Mouse (Mus musculus): ENCODE measurements around the gene Itpr1.

Itpr1 gene

GRCm38 (mm10) chr6:108212881-108213295 is at the start of gene Itpr1:
Gene Itpr1, plus strand, starts transcription at chr6:108213096.
- DNase-seq (ENCODE audit: low spot score), result peak; percentile 92

DNA sequence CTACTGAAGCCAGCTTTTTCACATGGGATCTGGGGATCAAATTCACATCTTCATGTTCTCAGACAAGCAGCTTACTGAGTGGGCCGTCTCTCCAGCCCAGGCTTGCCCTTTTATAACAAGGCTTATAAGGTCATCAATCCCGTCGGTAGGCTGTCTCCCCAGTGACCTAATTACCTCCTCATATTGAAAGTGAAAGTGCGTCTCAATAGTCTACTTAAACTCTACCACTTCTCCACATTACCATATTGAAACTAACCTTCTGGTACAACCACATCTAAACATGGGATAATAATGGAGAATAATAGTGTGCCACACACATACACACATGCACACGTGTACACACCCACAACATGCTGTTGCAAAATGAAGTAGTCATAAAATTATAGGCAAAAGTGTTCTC is 48.0 kb upstream of the Itpr1 start:
- no peak for DNase-seq (ENCODE audit: low spot score)

GRCm38 (mm10) chr6:108165598-108165997 is 47.3 kb upstream of the Itpr1 start:
- DNase-seq (ENCODE audit: low spot score), result no peak

- DNase-seq (ENCODE audit: low spot score), result no peak
Observed at GRCm38 (mm10) chr6:108167946-108168680, 44.8 kb upstream of the Itpr1 start.

- no peak for DNase-seq (ENCODE audit: low spot score)
Observed at GRCm38 (mm10) chr6:108168723-108169122, 44.2 kb upstream of the Itpr1 start.

- DNase-seq (ENCODE audit: low spot score), result no peak
Observed at GRCm38 (mm10) chr6:108169466-108169865, 43.4 kb upstream of the Itpr1 start.

- no peak for DNase-seq (ENCODE audit: low spot score)
Observed at GRCm38 (mm10) chr6:108172219-108172618, 40.7 kb upstream of the Itpr1 start.

DNA sequence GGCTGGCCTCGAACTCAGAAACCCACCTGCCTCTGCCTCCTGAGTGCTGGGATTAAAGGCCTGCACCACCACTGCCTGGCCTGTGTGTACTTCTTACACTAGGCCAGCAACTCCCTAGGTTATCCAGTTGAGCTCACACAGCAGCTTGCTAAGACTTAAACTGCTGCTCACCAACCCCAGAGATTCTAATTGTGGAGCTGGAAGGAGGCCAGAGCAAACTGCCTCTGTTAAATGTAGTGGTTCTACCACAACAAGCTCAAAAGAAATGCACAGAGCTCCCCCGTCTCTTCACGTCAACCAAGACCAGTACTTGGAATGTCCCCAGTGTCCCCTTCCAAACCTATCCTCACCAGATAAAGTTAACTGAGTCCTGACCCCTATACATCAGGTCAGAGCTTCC is 38.7 kb upstream of the Itpr1 start:
- no peak for DNase-seq (ENCODE audit: low spot score)

DNA sequence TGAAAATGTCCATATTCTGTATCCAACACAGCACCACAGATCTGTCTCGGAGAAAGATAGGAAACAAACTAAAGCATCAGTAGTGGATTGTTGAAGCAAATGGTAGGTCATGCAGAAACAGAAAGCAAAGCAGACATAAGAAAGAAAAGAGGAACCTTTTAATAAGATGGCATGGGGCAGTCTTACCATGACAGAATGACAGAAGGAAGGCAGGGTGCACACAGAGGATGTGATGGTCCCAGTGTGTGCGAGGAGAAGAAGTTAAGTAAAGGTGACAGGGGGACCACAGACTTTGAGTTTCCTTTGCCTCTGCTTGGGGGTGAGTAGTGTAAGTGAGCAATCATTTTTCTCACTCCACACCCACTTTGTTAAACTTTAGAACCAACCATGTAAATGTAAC is 33.8 kb upstream of the Itpr1 start:
- no peak for DNase-seq (ENCODE audit: low spot score)

- DNase-seq (ENCODE audit: low spot score), result peak; percentile 89
Observed at GRCm38 (mm10) chr6:108184847-108185684, 27.8 kb upstream of the Itpr1 start, which contains the start of gene Sumf1. Gene Sumf1, minus strand, starts transcription at chr6:108185582.

DNA sequence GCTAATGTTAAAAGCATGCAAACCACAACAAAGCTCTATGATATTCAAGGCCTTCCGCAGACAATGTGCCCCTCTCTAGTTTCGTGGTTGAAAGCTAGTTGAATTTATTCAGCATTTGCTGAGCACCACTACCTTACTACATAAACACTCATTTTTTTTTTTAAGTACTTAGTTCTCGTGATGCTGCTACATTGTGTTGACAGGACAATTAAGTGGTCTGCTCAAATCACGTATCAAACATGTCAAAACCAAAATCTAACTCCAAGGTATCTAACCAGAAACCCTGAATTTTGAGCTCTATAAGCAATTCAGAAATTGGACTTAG is 27.2 kb upstream of the Itpr1 start:
- no peak for DNase-seq (ENCODE audit: low spot score)

DNA sequence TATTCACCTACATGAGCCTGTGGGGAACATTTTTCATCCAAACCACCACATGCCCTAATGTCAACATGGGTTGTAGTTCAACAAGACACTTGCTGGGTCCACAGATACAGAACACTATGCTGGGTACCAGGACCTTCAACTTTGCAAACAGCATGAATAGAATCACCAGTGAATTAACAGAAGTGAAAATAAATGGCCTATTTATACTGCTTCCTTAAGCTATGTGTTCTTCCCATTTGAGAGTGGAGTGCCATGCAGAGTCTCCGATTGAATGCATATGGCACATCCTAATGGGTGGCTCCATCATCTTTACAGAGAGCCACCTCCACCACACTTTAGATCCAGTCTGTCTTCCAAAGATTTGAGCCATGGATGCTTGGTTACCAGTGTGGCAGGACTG is 22.2 kb upstream of the Itpr1 start:
- DNase-seq (ENCODE audit: low spot score), result no peak

- DNase-seq (ENCODE audit: low spot score), result no peak
Observed at GRCm38 (mm10) chr6:108192632-108193031, 20.3 kb upstream of the Itpr1 start.

DNA sequence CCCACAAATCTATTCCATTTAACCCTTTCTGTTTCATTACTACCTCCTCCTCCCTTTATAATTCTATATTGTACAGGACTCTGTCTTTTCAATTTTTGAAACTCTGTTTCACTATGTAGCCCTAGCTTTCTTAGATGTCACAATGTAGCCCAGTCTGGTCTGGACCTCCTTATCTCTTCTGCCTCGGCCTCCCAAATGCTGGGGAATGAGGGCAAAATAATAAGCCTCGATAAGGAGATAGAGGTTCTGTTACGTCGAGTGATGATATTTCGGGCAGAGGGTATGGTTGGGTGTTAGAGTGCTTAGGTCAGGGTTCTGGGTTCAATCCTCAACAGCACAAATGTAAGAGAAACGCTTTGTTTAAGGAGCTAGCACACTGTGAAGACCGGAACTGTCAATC is 16.2 kb upstream of the Itpr1 start:
- DNase-seq (ENCODE audit: low spot score), result no peak

- no peak for DNase-seq (ENCODE audit: low spot score)
Observed at GRCm38 (mm10) chr6:108197117-108197516, 15.8 kb upstream of the Itpr1 start.

DNA sequence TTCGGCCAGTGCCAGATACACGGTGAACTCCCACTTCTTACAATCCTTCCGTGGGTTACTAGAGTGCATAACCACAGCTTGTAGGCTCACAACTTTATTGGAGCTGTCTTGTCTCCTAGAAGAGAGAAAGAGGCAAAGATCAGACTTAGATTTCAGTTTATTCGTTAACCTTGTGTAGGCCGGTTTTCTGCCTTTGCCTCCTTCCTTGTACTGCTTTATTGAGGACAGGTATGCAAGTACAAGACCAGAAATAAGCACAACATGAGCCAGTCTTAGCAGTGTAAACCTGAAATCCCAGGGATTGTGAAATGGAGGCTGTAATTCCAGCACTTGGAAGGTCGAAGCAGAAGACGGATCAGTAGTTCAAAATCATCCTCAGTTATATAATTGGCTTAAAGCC is 14.6 kb upstream of the Itpr1 start:
- no peak for DNase-seq (ENCODE audit: low spot score)

DNA sequence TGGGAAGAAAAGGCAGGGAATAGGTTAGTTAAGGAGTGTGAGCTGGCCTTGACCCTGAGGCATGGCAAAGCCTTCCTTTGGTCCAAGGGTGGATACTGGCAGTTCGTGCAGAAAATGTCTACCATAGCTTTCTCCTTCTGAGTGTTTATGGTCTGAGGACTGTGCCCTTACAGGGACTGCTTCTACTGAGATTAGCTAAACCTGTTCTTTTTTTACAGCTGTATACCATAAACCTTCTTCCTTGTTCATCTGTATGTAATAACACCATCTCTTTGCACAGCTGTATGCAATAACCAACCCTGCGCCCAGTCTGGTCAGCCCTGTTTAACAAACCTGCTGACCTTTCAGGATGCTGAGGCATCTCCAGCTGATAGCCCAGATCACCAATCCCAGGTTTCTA is 8.6 kb upstream of the Itpr1 start:
- DNase-seq (ENCODE audit: low spot score), result no peak

DNA sequence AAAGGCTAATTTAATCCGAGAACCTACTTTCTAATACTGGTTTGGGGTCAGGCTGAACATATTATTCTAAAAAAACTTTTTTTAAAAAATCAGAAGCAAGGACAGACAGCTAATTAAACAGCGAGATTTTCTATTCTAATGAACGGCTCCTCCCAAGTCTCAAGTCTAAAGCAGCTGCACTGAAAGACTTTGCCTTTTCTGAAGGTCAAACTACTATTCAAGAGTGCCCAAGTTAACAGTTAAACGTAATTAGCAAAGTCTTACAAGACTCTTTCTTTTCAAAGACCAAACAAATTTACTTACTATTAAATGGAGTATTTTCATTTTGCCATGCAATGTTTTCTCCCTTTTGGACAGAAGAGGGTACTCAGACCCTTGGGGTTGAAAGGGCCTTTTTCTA is 6.8 kb upstream of the Itpr1 start:
- DNase-seq (ENCODE audit: low spot score), result no peak

GRCm38 (mm10) chr6:108206914-108207566 is 5.9 kb upstream of the Itpr1 start:
- DNase-seq (ENCODE audit: low spot score), result no peak

DNA sequence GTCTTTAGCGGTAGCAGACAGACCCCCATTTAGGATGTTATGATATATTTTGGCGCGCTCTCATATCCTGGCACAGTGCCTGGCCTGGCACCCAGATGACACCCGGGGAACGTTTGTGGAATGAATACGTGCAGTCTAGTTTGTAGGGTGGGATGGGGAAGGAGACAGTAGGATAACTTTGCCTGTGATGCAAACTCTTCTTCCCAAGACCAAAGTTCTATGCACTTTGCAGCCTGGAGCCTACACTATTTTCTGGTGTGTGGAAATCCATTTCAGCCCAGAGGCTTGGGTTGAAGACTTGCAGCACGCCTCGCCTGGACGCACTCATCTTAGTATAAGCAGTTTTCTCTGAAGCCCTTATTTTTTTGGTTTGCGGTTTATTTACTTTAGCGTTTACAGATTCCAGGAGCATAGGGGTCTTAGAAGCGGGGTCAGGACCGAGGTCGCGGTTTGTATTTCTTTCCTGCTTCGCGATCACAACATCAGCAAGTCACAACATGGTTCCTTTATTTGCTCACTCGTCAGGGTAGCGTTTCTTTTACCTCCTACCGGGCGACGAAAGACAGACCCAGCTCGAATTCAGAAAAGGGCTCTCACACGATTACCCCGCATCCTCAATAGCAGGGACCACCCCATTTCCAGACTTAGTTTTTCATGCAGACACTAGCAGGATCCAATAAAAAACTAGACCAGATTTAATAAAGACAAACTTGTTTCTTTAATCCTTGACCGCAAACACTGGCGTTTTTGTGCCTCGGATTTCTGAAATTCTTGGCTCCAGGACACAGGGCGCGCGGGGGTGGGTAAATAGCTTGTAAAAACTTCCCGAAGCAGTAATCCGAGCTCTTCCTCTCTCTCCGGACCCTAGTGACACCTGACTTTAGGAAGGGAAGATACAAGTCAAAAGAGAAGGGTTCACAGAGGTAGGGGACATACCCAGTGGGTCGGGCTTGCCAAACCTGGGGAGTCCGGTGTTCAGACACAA is 708 bp upstream of the Itpr1 start:
- DNase-seq (ENCODE audit: low spot score), result peak; percentile 21

DNA sequence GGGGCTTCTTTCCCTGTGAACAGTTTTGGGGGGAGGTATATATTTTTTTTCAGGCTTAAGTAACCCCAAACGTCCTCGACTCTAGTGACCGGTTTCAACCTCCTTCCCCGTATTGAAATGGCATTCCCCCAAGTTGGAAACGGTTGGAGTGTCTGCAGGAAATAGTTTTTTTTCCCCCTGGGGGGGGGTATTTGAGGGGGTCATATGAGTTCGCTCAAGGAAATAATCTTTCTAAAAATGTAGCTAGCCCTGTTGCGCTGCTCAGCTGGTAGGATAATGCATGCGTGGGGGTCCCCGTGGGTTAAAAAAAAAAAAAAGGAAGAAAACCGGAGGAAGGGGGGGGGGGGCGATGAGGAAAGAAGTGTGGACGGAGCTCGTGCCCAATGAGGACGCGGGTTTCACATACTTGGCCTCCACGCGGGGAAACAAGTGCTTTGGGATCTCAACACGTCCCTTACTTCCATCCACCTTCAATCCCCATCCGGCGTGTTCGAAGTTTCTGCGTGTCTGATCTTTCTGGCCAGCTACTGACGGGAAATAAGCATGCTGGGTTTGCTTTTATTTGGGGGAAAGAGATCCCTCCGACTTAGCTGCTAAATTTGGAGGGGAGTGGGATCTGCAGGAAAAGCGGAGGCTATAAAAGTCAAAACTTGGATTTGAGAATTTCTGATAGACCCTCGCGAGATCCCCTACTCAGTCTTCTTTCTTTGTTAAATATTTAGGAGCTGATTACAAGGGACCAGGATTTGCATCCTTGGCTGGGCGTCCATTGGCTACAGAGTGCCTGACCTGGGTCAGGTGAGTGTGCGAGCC is 791 bp downstream of the Itpr1 start:
- DNase-seq (ENCODE audit: low spot score), result no peak

All from urinary bladder, postnatal 25 days (tissue).